Mouse (Mus musculus) monocyte, adult 59 days (primary cell): ENCODE measurements around the gene Actn2. TPM values are rescaled to one million over a fixed set of nuclear protein-coding genes. Genes with fewer than 3 reads are reported as not detected.

ENCODE experiments used
- total RNA-seq, 2 experiments: library from RNA; stranded (reverse); gene quantifications; one replicate each; pipeline ENCODE4 v1.2.4; 2023

Actn2 gene
- total RNA-seq: not detected

GRCm38 (mm10) chr13:12340183-12340975 lies at the start of gene Actn2:
Gene Actn2, minus strand, starts transcription at chr13:12340760.

GRCm38 (mm10) chr13:12257391-12258380 lies 82.9 kb downstream of the Actn2 start, which contains the start of gene Mtr:
Gene Mtr, minus strand, starts transcription at chr13:12258113.

Other genes starting within 250 kb of the Actn2 start
- gene Ryr2, start 233.8 kb downstream of the Actn2 start, total RNA-seq: under 1 TPM; 0.12 to 0.18 TPM
- 10 to 100 TPM; 49.9 to 55.1 TPM for gene Mtr, start 82.6 kb downstream of the Actn2 start, total RNA-seq
- 10 to 100 TPM; 57.0 to 80.9 TPM for gene Heatr1, start 54.3 kb upstream of the Actn2 start, total RNA-seq
- gene Lgals8, start 124.2 kb upstream of the Actn2 start, total RNA-seq: 10 to 100 TPM; 83.3 to 91.4 TPM
- under 1 TPM in 1 of 2 experiments, not detected in 1; 0.24 TPM for gene Edaradd, start 179.7 kb upstream of the Actn2 start, total RNA-seq
- 10 to 100 TPM; 28.5 to 33.0 TPM for gene Ero1lb, start 225.1 kb upstream of the Actn2 start, total RNA-seq